Mouse (Mus musculus) right cerebral cortex, postnatal 4 days (tissue): ENCODE measurements around the gene Prrc2a.

Experiments
- DNase-seq: peaks from one replicate; pipeline ENCODE4 v3.0.0-alpha.2; 2022

Gene Prrc2a

GRCm38 (mm10) chr17:35161421-35161820 lies 3.3 kb downstream of the Prrc2a start:
- no peak for DNase-seq

DNA sequence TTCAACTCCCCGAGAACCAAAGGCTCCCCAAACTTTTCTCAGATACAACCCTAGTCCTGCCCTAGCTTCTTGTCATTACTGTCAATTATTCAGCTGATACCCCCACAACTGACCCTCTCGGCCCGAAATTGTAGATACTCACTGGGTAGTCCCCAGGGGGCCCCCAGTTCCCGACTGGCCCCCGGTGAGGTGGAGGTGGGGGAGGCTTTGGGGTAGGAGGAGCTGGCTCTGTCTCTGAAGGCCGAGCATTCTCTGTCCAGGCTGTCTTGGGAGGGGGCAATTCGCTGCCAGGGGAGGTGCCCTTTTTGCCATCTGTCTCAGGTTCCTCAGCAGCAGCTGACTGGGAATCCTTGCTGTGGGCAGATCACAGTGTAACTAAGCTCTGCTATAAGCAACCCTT lies 5.1 kb downstream of the Prrc2a start:
- no peak for DNase-seq

GRCm38 (mm10) chr17:35158850-35159593 lies 5.7 kb downstream of the Prrc2a start:
- no peak for DNase-seq

- DNase-seq = no peak
Measured at GRCm38 (mm10) chr17:35157661-35158175, 7.0 kb downstream of the Prrc2a start.

- DNase-seq = no peak
Measured at GRCm38 (mm10) chr17:35157254-35157653, 7.4 kb downstream of the Prrc2a start.

GRCm38 (mm10) chr17:35156461-35157200 lies 8.1 kb downstream of the Prrc2a start:
- no peak for DNase-seq

GRCm38 (mm10) chr17:35155451-35155850 lies 9.2 kb downstream of the Prrc2a start:
- no peak for DNase-seq

- DNase-seq = no peak
Measured at GRCm38 (mm10) chr17:35154616-35155015, 10.1 kb downstream of the Prrc2a start.

DNA sequence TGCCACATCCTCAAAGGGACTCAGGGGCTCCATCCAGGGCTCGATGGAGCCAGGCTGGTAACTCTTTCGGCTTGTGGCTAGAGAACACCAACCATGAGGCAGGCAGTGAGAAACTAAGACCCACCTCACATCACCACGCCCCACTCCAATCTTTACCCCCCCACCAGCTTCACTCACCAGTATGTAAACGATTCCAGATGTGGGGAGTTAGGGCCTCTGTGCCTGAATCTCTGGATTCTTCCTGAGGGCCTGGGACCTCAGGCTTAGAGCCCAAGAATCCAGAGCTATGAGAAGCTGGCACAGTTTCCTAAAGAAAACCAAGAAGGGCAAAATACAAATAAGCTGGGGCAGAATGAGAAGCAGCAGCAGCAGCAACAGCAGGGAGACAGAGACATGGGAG lies 10.8 kb downstream of the Prrc2a start:
- DNase-seq = no peak

GRCm38 (mm10) chr17:35153077-35153476 lies 11.6 kb downstream of the Prrc2a start:
- no peak for DNase-seq

GRCm38 (mm10) chr17:35152121-35152520 lies 12.6 kb downstream of the Prrc2a start:
- no peak for DNase-seq

DNA sequence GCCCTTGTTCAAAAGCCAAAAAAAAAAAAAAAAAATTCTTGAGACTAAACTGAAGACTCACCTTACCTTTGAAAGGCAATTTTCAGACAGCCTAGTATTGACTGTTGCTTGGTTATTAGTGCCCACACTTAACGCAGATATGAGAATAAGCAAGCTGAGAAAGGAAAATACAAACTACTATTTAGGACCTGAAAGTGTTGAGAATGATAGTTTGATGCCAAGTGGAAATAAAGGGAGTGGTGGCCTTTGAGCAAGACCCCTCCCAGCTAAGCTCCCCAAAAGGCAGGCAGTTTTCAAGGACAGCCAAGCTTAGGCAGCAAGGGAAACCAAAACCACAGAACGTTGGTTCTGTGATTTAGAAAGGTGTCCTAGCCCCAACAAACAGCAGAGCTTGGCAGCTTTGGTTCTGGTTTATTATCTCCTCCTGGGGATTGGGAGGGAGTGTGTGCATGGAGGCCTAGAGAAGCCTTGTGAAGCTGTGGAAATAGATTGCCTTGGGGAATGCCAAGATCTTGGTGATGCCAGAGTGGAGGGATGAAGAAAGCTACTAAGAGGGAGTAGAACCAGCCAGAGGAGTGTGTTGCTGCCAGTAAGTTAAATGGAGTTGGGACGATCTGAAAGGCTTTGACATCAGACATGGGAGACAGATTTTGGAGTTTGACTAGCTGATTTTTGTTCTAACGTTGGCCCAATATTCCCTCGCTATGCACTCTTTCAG lies 16.6 kb downstream of the Prrc2a start:
- DNase-seq = no peak

- no peak for DNase-seq
Measured at GRCm38 (mm10) chr17:35147348-35147747, 17.3 kb downstream of the Prrc2a start.

DNA sequence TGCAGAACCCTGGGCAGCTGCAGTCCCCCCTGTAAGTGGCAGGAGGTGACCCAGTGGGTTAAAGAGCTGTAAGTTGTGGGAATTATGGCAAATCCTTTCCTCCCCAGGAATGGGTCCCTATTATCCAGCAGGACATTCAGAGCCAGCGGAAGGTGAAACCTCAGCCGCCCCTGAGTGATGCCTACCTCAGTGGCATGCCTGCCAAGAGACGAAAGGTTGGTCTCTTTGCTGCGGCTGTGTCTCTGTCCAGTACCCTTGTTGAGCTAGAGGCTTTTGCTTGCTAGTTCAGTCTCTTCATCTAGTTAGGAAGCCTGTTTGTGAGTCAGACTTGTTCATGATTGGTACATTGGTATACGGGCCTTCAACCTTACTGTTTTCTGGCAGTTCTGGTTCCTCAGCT lies 18.6 kb downstream of the Prrc2a start:
- DNase-seq = no peak

GRCm38 (mm10) chr17:35141971-35142370 lies 22.7 kb downstream of the Prrc2a start:
- no peak for DNase-seq

- no peak for DNase-seq
Measured at GRCm38 (mm10) chr17:35140490-35140996, 24.2 kb downstream of the Prrc2a start.

DNA sequence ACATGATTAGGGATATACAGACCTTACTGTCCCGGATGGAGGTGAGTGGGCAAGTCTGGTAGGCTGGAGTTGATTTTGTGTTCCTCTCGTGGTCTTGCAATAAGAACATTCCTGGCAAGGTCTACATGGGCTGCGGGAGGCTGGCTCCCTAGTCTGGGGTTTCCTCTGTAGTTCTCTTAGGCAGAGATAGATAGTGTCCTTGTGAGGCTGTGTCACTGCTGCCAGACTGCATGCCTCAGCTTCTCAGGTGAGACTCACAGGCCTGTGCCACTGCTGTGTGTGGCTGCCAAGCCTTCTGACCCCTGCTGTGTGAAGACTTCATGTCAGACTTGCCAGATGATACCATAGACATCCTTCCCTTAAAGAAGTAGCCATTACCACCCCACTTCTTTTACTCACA lies 25.4 kb downstream of the Prrc2a start:
- no peak for DNase-seq

DNA sequence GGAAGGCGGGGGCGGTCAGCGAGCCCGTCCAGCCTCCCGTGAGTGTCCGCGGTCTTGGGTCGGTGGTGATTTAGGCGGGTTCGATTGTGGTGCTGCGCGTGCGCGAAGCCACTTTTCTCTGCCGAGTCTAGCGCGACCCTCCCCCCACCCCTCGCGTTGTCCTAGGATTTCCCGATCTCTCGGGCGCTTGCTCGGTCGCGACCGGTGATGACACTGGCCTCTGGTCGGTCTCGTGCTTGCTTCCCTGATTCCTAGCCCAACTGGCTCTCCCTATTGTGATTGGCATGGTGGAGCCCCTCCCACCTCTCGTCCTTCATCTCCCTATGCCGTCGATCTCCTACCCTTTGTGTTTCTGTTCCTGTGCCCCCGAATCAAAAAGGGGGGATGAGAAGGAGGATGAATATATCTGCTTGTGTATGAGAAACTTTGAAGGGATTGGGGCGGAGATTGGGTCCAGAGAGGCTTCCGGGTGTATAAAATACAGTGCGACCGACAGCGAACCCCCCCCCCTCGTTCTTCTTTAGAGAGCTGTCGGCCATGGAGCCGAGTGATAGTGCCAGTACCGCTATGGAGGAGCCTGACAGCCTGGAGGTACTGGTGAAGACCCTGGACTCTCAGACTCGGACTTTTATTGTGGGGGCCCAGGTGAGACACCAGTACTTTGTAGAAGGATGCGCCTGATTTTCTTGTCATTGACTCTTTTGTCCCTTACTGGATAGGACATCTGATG lies 28.9 kb downstream of the Prrc2a start:
- no peak for DNase-seq

DNA sequence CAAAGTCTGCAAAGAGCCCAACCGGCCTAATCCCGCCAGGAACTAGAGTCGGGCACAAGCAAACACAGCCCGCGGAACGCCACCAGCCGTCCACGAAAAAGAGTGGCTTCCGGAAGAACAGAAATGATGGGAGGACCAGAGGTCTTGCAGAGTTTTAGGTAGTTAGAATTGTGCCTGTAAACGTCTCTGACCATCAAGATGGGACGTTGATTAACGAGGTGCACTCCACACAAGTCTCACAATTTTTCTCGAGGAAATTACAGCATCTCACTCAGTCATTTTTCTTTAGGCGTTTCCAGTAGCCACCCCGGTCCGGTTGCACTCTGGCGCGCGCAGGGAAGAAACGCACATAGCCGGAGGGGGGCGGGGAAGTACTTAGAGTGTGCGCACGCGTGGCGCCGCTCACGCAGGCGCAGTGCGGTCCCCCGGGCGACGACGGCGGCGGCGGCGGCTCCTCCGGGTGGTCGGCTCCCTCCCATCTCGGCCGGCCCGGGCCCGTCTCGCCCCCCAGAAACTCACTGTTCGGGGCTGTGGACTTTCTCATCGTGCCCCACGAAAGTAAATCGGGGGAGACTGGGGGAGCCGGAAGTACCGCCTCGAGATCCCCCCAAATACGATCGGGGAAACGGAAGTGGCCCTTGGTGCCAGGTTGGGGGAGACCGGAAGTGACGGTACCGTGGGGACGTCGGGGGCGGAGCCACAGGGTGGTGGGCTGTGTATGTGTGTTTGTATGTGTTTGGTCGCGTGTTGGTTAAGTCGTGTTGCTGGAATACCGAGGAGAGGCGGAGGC lies 29.7 kb downstream of the Prrc2a start, which contains the start of gene Bag6:
Gene Bag6 (plus strand): TSS at position 378 of the 790 bp plus-strand sequence.
- DNase-seq = peak; percentile 97

GRCm38 (mm10) chr17:35133517-35133916 lies 31.2 kb downstream of the Prrc2a start:
- no peak for DNase-seq

- no peak for DNase-seq
Measured at GRCm38 (mm10) chr17:35132174-35132560, 32.5 kb downstream of the Prrc2a start.
